Mouse (Mus musculus): Measurements from ENCODE around the gene Col19a1. TPM values are rescaled to one million over a fixed set of nuclear protein-coding genes. Genes with fewer than 3 reads are reported as not detected.
"Not testable (repeated sequence)": the region's sequence is repeated elsewhere in the genome, so short reads cannot be mapped to it uniquely, and the experiment has no call there.

Col19a1 gene
- not detected in 2 replicates for total RNA-seq (2014; fragmentation: Nextera tagmentation)
- total RNA-seq (2017), result 0.04 and 0.72 TPM in 2 replicates

- peak; percentile 83 for ATAC-seq (replicated peaks; ENCODE audit: poor library complexity, severe bottlenecking)
Measured at GRCm38 (mm10) chr1:24587141-24587541, at the start of gene Col19a1. Gene Col19a1 (minus strand): TSS chr1:24587472.

- ATAC-seq (replicated peaks; ENCODE audit: poor library complexity, severe bottlenecking), result peak; percentile 92
Measured at GRCm38 (mm10) chr1:24633553-24634132, 46.4 kb upstream of the Col19a1 start.

GRCm38 (mm10) chr1:24612556-24612955 lies 25.3 kb upstream of the Col19a1 start:
- ATAC-seq (replicated peaks; ENCODE audit: poor library complexity, severe bottlenecking), result not testable (repeated sequence)

GRCm38 (mm10) chr1:24595096-24595495 lies 7.8 kb upstream of the Col19a1 start:
- ATAC-seq (replicated peaks; ENCODE audit: poor library complexity, severe bottlenecking), result no peak

GRCm38 (mm10) chr1:24586370-24587140 lies 717 bp downstream of the Col19a1 start:
- ATAC-seq (replicated peaks; ENCODE audit: poor library complexity, severe bottlenecking), result peak; percentile 58

- ATAC-seq (replicated peaks; ENCODE audit: poor library complexity, severe bottlenecking), result peak; percentile 99
Measured at GRCm38 (mm10) chr1:24572602-24573001, 14.7 kb downstream of the Col19a1 start.

GRCm38 (mm10) chr1:24564113-24564512 lies 23.2 kb downstream of the Col19a1 start:
- no peak for ATAC-seq (replicated peaks; ENCODE audit: poor library complexity, severe bottlenecking)

- no peak for ATAC-seq (replicated peaks; ENCODE audit: poor library complexity, severe bottlenecking)
Measured at GRCm38 (mm10) chr1:24558005-24558404, 29.3 kb downstream of the Col19a1 start.

- peak; percentile 83 for ATAC-seq (replicated peaks; ENCODE audit: poor library complexity, severe bottlenecking)
Measured at GRCm38 (mm10) chr1:24553462-24553861, 33.8 kb downstream of the Col19a1 start.

- peak; percentile 55 for ATAC-seq (replicated peaks; ENCODE audit: poor library complexity, severe bottlenecking)
Measured at GRCm38 (mm10) chr1:24550560-24551280, 36.6 kb downstream of the Col19a1 start.

- no peak for ATAC-seq (replicated peaks; ENCODE audit: poor library complexity, severe bottlenecking)
Measured at GRCm38 (mm10) chr1:24550031-24550430, 37.2 kb downstream of the Col19a1 start.

- peak; percentile 46 for ATAC-seq (replicated peaks; ENCODE audit: poor library complexity, severe bottlenecking)
Measured at GRCm38 (mm10) chr1:24549050-24549449, 38.2 kb downstream of the Col19a1 start.

- ATAC-seq (replicated peaks; ENCODE audit: poor library complexity, severe bottlenecking), result peak; percentile 42; the same call in 1 of the 2 replicates
Measured at GRCm38 (mm10) chr1:24547574-24547973, 39.7 kb downstream of the Col19a1 start.

GRCm38 (mm10) chr1:24539852-24540251 lies 47.4 kb downstream of the Col19a1 start:
- no peak for ATAC-seq (replicated peaks; ENCODE audit: poor library complexity, severe bottlenecking)

- ATAC-seq (replicated peaks; ENCODE audit: poor library complexity, severe bottlenecking), result no peak
Measured at GRCm38 (mm10) chr1:24527194-24527593, 60.1 kb downstream of the Col19a1 start.

- ATAC-seq (replicated peaks; ENCODE audit: poor library complexity, severe bottlenecking), result no peak
Measured at GRCm38 (mm10) chr1:24517462-24517861, 69.8 kb downstream of the Col19a1 start.

- ATAC-seq (replicated peaks; ENCODE audit: poor library complexity, severe bottlenecking), result no peak
Measured at GRCm38 (mm10) chr1:24515341-24515740, 71.9 kb downstream of the Col19a1 start.

- no peak for ATAC-seq (replicated peaks; ENCODE audit: poor library complexity, severe bottlenecking)
Measured at GRCm38 (mm10) chr1:24511536-24511935, 75.7 kb downstream of the Col19a1 start.

- ATAC-seq (replicated peaks; ENCODE audit: poor library complexity, severe bottlenecking), result no peak
Measured at GRCm38 (mm10) chr1:24495400-24495799, 91.9 kb downstream of the Col19a1 start.

- ATAC-seq (replicated peaks; ENCODE audit: poor library complexity, severe bottlenecking), result no peak
Measured at GRCm38 (mm10) chr1:24484161-24484560, 103.1 kb downstream of the Col19a1 start.

- no peak for ATAC-seq (replicated peaks; ENCODE audit: poor library complexity, severe bottlenecking)
Measured at GRCm38 (mm10) chr1:24471096-24471710, 116.1 kb downstream of the Col19a1 start.
